Mouse (Mus musculus) left cerebral cortex, postnatal 10 days (tissue): ENCODE data around the gene Baiap2. TPM values are rescaled to one million over a fixed set of nuclear protein-coding genes. Genes with fewer than 3 reads are reported as not detected.

Experiments used
- DNase-seq, 2 experiments: peaks; one replicate each; pipeline ENCODE4 v3.0.0; 2021 to 2022; ENCODE audit warnings: low spot score in 2 of 2, mixed read lengths in 1 of 2; ENCODE audit errors: extremely low spot score in 1 of 2
- intact Hi-C: fragments of 180-260 bp; cut with DNase I; formaldehyde crosslinking; loops from one replicate; pipeline ENCODE4 v1.15.1; 2025
- total RNA-seq, 2 experiments: library from RNA; stranded (reverse); gene quantifications; 2 replicates each; pipeline ENCODE4 v1.2.3; 2021

Gene Baiap2
- total RNA-seq, 2 experiments from 2014 or later, result 116 to 122 TPM

DNA sequence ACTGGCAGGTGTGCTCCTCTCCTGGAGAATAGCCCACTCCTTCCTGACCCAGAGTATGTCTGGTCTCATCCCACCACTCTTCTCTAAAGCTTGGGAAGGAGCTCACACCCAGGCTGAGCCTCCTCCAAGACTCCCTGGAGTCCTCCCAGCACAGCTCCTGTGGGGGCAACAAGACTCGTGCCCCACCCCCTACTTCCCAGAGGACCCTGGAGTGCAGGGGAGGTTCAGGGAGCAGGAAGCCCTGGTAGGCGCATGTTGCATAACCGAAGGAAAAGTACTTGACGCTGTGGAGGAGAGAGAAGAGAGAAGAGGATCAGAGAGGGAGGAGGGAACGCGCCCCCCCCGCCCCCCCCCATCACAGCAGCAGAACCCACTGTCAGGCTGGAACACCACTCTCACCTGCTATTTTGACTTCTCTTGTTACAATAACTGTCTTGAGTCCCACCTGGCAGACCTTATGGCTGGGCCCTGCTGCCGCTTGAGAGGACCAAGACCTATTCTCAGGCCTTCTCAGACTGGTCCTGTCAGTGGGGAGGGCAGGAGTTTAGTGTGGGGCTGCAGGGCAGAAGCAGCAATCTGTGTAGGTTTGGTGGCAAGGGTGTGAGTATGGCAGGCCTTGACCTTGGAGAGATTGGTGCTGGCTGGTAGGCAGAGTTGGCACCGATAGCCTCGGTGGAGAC is 48.2 kb downstream of the Baiap2 start:
- intact Hi-C loops, result loop anchor here (2.0 kb wide), 2 partner anchors 54 to 78 kb away; partner anchors contain the start of gene Chmp6
- DNase-seq, result no peak

DNA sequence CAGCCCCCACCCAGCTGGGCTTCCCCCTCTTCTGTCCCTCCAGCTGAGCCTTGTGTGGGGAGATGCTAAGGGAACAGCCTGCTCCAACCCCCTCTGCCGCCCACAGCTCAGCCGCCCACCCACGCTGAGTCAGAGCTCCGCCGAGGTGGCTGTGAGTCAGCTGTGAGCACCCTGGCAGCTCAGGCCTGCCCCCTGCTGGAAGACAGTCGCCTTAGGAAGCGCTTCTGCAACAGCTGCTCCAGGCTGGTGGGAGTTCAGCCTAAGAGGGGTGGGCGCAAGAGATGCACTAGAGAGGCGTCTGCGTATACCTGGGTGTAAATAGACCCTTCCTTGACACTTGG is 48.7 kb downstream of the Baiap2 start:
- intact Hi-C loops, result loop anchor here (2.0 kb wide), 2 partner anchors 55 to 79 kb away; partner anchors contain the start of gene Chmp6
- DNase-seq, result peak; percentile 88 to 95

DNA sequence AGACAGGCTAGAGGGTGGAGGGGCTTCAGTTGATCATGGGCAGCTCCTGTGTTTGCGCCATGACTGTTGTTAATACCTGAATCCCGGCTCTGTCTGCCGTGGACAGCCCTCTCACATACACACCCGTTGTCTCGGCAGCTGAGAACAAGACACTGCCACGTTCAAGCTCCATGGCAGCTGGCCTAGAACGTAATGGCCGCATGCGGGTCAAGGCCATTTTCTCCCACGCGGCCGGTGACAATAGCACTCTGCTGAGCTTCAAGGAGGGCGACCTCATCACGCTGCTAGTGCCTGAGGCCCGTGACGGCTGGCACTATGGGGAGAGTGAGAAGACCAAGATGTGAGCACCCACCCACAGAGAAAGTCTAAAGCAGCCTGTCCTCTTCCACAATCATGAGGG is 54.8 kb downstream of the Baiap2 start:
- intact Hi-C loops, result no loop called here
- no peak for DNase-seq

DNA sequence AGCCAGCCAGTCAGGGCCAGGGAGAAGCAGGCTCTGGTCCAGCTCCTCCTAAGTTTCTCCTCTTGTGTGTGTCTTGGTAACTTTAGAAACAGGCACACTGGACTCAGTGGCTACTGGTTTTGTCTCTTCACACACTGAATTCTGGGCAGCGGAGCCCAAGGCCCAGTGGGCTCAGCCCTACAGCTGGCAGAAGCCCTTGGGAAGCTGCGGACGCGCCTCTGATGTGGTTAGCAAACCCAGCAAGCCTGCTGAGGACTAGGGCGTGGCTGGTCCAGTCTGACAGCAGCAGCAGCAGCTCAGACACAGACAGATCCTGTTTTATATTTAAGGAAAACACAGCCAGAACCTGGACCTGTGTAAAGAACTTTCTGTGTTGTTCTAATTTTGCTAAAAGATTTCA is 59.5 kb downstream of the Baiap2 start:
- peak in 1 of 2 experiments; percentile 72 for DNase-seq

DNA sequence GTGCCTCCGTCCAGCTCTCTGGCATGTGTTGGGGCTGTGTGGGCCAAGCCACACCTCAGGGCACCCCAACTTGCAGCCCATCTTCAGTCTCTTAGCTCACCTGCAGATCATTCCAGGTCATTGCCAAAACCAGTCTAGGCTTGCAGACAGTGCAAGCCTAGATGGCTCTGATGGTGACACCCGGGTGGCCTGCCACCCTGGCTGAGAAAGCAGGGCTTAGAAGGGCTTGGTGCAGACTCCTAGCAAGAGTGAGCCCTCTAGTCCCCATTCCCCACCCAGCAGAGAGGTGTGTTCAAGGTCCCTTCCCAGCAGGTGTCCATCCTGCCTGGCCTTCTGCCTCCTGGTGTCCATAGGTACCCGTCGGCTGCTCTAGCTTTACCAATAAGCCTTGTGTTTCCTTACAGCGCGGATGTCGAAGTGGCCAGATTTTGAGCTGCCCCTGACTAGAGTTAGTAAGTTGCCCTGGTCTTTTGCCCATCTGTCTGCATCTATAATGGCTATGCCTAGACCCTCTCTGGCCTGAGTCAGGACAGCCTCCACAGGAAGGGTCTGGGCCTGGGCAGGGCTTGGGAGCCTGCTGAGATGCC is 60.2 kb downstream of the Baiap2 start:
- intact Hi-C loops, result no loop called here
- no peak for DNase-seq

More for the DNA sequence above, 59.5 kb downstream of the Baiap2 start:
- intact Hi-C loops, result no loop called here

DNA sequence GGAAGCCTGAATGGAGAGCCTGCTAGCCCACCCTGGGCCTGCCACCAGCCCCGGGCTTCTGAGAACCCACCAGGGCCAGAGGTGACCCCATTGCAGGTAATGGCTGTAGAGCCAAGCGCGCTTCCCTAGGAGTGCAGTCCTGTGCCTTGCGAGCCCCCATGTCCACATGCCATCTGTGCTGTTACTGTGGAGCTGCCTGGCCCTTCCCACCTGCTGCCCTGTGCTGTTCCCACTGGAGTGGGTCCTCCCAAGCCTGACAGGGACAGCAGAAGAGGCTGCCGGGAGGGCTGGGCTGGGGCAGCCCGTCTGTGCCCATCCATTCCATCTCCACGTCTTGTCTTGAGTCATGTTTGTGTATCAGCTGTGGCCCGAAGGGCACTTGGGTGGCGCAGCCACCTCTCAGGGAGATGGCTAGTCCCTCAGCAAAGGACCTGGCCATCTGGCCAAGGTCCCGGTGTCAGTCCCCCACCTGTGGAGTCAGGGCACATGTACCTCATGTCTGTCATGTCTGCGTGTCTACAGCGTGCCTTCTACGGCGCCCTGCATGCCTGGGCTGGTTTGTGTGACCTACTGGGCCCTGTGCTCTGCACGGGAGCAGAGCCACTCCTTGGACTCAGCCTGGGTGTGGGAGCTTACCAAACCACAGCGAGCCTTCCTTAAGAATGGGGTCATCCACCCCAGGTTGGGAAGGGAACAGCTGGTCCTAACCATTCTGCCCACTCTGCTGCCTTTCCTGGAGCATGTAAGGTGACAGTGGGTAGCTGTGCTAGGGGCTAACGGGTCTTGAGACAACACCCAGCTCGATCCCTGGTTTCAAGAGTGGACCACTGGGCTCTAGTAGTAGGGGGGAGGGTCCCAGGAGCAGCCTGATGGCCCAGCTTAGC is 63.1 kb downstream of the Baiap2 start:
- intact Hi-C loops, result no loop called here
- DNase-seq, result peak in 1 of 2 experiments; percentile 28

DNA sequence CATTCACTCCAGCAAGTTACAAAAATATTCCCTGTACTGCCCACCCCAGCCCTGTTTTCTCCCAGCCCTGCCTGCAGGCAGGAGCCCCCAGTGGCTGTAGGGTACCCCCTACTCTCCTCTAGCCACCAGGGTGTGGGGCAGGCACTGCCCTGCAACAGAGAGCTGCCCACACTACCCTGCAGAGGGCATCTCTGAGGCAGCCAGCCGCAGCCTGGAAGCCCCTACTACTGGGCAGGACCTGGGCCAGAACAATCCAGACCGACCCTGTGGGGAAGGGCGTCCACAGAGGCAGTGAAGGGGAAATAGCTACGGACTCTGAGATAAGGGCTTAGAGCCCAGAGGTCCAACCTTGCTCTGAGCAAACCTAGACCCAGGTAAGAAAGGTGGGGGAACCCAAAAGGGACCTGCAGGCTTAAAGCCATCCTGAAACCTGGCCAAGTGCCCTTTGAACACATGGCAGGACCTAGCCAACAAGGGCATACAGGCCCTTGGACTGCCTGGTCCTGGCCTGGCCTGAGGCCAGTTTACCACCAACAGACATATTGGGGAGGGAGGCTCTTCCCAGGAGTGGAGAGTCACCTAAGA is 65.0 kb downstream of the Baiap2 start:
- intact Hi-C loops, result no loop called here

DNA sequence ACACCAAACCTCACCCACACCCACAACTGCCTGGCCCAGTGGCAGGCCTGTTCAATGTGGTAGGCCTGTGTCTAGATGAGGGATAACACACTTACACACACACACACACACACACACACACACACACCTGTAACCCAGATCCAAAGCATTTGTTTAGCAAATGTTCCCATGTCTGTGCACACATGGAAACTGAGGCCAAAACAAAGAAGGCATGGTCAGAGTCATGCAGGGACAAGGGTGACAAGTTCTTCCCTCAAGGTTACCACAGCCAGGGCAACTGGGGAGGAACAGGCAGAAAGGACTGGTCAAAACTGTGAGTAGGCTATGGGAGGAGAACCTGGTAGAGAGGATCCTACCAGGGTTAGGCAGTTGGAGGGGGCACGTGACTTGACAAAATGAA is 65.9 kb downstream of the Baiap2 start:
- intact Hi-C loops, result no loop called here
- DNase-seq, result no peak

More for the DNA sequence above, 65.0 kb downstream of the Baiap2 start:
- no peak for DNase-seq

DNA sequence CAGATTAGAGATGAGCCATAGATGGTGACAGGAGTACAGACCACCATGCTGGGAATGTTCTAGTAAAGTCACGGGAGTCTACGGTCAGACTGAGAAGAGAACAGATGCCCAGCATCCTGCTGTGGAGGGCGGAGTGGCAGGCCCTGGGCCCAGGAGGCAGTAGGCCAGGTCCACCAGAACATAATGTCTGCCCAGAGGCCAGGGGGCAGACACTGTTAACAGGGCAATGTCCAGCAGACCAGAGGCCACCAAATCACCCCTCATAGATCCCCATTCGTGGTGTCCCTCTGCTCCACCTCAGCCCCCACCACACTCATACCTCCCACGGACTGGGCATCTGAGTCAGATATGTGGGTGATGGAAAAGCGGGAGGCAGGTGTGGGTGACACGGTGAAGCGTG is 66.4 kb downstream of the Baiap2 start:
- intact Hi-C loops, result no loop called here
- no peak for DNase-seq

DNA sequence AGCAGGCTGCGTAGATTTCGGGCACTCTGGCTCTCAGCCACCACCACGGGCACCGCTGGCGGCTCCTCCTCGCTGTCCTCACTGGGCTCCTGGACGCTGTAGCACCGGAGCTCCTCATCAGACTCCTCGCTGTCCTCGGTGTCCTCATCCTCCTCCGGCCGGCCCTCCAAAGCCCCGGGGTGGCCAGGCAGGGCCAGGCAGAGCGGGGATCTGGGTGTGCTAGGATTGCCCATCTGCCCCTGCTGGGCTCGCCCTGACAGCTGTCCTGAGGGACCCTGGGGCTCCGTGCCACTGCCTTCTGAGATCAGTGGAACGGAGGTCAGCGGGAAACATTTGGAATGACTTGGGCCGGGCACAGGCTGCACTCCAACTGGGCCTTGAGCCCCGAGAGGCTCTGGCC is 67.4 kb downstream of the Baiap2 start:
- no peak for DNase-seq
- intact Hi-C loops, result loop anchor here (5.0 kb wide), 2 partner anchors 77 to 92 kb away; partner anchors contain the start of gene Cep131

DNA sequence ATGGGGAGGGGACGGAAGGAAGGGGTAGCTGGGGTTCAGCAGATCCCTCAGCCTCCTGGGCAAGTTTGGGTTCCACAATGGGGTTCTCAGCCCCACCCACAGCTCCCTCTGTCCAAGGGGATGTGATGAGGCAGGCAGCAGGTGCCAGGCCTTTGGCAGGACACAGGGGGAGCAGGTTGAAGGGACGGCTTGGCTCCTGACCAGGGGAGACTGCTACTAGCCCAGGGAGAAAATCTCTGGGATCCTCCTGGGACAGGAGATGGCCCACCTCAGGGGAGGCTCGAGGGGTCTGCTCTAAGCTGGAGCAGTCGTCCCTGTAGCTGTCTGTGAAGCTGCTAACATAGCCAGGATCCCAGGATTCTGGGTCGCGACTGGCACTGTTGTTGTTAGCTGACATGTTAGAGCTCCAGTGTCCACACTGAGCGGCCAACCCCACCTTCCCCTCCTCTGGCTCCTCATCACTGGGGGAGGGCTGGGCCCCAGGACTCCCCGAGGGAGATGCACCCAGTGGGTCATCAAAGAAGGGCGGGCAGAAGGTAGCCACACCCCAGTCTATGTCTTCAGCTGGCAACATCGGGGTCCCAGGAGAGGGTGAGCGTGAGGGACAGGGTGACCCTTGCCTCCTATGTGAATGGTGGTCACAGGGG is 68.7 kb downstream of the Baiap2 start:
- DNase-seq, result peak in 1 of 2 experiments; percentile 35
- intact Hi-C loops, result loop anchor here (5.0 kb wide), 2 partner anchors 76 to 91 kb away; partner anchors contain the start of gene Cep131

DNA sequence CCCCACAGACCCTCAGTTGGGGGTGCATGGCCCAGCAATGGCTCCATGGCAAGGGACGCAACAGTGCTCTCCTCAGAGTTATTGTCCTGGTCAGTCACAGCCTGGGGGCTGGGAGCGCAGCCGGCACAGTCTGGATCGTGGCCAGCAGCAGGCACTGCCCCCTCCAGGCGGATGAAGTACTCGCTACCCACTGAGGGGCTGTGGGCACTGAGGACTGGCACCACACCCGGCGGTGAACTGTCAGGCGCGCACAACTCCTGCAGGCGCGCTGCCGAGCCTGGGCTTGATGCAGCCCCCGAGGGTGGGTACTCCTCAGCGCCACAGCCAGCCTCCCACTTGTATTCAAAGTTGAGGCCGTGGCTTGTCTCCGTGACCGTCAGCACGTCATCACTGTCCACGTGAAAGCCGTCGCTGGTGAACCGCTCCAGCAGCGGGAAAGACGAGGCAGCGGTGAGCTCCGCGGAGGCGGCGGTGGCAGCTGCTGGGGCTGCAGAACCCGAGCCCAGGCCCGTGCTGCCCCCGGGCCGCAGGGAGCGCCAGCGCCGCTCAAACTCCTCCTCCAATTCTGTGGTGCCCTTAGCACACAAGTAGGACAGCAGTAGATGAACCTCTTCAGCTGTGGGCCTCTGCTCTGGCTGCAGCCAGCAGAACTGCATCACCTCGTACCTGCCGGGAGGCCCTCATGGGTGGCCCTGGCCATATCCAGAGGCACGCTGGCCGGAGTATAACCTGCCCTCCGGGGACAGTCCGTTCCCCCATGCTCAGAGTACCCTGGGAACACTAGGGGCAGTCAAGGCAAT is 69.4 kb downstream of the Baiap2 start:
- intact Hi-C loops, result loop anchor here (5.0 kb wide), 2 partner anchors 75 to 90 kb away; partner anchors contain the start of gene Cep131
- peak in 1 of 2 experiments; percentile 74 for DNase-seq

DNA sequence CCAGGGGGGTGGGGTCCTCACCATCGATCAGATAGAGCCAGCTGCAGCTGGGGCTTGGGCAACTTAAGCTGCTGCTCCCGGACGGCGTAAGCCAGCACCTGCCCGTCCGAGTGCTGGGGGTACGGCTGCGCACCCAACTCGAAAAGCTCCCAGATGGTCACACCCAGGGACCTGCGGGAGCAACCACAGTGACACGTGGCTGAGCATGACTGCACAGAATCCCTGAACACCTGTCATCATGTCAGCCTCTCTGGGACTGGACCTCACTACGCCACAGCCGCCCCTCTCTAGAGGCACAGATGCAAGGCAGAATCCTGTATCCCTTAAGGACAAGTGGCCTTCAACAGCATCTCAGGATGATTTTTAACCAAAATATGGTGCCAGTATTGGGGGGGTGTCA is 70.1 kb downstream of the Baiap2 start:
- DNase-seq, result peak in 1 of 2 experiments; percentile 44
- intact Hi-C loops, result loop anchor here (5.0 kb wide), 2 partner anchors 75 to 90 kb away; partner anchors contain the start of gene Cep131

DNA sequence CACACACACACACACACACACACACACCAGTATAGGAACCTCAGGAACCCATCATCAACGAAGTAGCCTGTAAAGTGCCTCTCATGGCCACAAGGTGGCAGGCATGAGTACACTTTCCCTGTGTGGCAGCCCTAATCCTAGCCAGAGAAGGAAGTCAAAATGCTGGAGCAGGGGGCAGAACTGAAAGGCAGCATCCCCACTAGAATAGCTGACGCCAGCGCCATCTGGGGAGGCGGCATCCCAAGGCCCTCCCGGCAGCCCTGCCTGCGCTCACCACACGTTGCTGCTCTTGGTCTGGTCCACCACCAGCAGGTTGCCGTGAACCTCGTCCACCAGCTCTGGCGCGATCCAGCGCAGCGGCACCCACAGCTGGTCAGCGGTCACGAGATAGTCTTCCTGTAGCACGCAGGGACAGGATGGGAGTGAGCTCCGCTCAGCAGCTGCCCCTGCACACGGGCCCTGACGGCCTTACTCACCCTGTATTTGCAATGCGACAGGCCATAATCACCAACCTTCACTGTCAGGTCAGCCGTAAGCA is 70.7 kb downstream of the Baiap2 start:
- DNase-seq, result peak; percentile 81 to 87
- intact Hi-C loops, result loop anchor here (5.0 kb wide), 2 partner anchors 74 to 89 kb away; partner anchors contain the start of gene Cep131

DNA sequence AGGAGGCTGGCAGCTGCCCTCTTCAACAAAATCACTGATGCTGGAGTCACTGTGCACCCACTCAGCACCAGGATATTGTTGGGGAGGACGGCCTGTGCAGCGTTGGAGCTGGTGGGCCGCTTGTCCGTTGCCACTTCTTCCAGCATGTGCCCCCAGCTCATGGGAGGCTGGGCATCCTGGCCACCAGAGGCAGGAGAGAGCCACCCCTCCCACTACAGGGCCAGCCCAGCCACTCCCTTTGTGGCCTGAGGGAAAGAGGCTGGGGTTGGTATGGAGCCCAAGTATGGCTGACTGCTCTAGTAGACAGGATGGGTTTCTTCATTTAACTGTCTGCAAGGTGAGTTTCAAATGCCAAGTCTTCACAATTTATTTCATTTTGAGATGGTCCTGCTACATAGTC is 72.2 kb downstream of the Baiap2 start:
- DNase-seq, result peak in 1 of 2 experiments; percentile 33
- intact Hi-C loops, result loop anchor here (5.0 kb wide), 2 partner anchors 73 to 88 kb away; partner anchors contain the start of gene Cep131

DNA sequence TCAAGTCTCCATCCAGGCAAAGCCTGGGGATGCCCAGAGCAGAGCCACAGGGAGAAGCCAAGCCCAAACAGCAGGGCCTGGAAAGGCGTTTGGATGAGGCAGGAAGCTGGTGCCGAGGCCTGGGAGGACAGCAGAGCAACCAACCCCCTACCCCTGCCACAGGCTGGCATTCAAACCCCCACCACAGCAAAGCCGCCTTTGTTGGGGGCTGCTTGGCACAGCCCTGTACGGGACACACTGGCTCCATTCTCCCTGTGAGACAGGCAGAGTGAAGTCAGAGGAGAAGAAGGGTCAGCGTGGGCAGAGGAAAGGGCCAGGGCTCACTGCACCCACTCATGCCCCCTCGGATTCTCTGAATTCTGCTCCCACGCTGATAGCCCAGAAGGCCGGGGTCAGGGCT is 74.4 kb downstream of the Baiap2 start:
- DNase-seq, result peak in 1 of 2 experiments; percentile 59
- intact Hi-C loops, result no loop called here
